Mouse (Mus musculus): ENCODE data around the gene Tmem255b. TPM values are rescaled to one million over a fixed set of nuclear protein-coding genes. Genes with fewer than 3 reads are reported as not detected.

Tmem255b gene
- polyA plus RNA-seq, 1 experiment: not detected

DNA sequence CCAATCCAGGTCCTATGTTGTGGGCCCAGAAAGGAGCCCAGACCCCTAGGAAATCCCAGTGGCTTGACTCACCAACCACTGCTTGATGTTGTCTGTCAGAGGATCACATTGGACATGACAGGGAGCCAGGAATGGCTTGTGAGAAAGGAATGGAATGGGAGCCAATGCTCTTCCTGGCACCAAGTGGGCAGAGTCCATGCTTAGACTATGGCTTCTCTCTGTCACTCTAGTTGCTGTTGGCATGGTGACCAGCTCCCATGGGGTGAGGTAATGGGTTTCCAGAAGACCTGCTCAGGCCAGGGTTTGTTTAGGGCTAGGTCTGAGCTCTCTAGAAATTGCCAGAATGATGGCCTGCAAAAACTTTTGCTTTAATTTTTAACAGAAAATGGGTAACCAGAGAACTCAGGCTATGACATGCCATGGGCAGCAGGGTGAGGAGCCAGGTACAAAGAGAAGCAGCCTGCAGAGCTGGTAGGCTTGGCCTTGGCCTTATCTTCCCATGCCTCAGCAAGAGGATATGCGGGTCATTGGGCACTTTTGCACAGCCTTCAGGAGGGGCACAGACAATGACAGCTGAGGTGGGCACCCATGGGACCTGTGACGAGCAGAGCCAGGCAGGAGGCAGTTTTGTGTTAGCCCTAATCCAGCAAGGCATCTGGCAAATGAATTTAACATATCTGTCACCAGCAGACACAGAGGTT is 47.3 kb downstream of the Tmem255b start:
- Histone ChIP-seq H3K4me3 (ENCODE audit: insufficient read depth, low read length) (no peak overlapping the region), H3K4me1 (ENCODE audit: control insufficient read depth, insufficient read depth, low read length) (no peaks in the 10 kb centered on the region), H3K27ac (ENCODE audit: insufficient read depth, low read length) (no peak overlapping the region)
- no peak for TF ChIP-seq POLR2A (IDR thresholded peaks at IDR 0.05; ENCODE audit: low read depth, low read length)

DNA sequence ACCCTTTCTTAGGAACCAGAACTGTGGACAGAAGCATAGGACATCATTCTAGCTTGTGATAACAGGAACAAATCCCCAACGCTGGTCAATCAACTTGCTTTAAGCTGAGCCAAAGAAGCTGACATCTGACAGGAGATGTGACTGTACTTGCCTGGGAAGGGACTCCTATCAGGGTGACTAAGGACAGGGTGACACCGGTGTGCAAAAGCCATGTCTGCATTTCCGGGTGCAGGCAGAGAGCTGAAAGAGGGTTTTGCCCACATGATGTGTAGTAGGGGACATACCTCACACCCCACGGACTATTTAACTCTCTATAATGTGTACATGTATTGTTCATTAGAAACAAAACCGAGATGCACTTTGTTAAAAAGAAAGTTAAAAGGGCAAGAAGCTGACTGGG is 48.2 kb downstream of the Tmem255b start:
- Histone ChIP-seq H3K4me1 (ENCODE audit: control insufficient read depth, insufficient read depth, low read length) (no peaks in the 10 kb centered on the region), H3K27ac (ENCODE audit: insufficient read depth, low read length) (no peak overlapping the region), H3K4me3 (ENCODE audit: insufficient read depth, low read length) (no peak overlapping the region)
- TF ChIP-seq CTCF (IDR thresholded peaks at IDR 0.05; ENCODE audit: borderline replicate concordance, insufficient read depth, low read length): no peak
- TF ChIP-seq POLR2A (IDR thresholded peaks at IDR 0.05; ENCODE audit: low read depth, low read length): no peak

DNA sequence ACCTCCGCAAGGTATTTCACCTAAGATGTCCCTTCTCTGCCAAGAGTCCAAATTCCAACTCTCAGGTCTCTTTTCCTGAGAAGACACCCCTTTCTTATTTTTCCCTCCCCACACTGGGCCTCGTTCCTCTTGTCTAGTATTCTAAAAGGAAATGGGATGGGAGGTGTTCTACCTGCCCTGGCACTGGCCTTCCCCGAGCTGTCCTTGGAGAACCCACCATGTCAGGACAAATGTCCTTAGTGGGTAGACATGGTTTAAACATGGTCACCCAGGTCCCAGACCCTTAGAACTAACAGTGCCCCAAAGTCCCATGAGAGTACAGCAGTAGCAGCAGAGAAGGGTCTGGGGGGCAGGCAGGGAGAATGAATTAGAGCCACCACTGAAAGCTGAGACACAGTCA is 54.4 kb downstream of the Tmem255b start:
- H3K4me1 ChIP-seq (ENCODE audit: control insufficient read depth, insufficient read depth, low read length): no peaks in the 10 kb centered on the region
- TF ChIP-seq CTCF (IDR thresholded peaks at IDR 0.05; ENCODE audit: borderline replicate concordance, insufficient read depth, low read length) (no peak), POLR2A (IDR thresholded peaks at IDR 0.05; ENCODE audit: low read depth, low read length) (no peak)
- H3K4me3 ChIP-seq (ENCODE audit: insufficient read depth, low read length): no peak overlapping the region
- no peak overlapping the region for H3K27ac ChIP-seq (ENCODE audit: insufficient read depth, low read length)

GRCm38 (mm10) chr8:13489986-13490910 is 55.3 kb downstream of the Tmem255b start:
- no peak overlapping the region for H3K4me3 ChIP-seq (ENCODE audit: insufficient read depth, low read length)
- no peaks in the 10 kb centered on the region for H3K4me1 ChIP-seq (ENCODE audit: control insufficient read depth, insufficient read depth, low read length)
- TF ChIP-seq CTCF (IDR thresholded peaks at IDR 0.05; ENCODE audit: borderline replicate concordance, insufficient read depth, low read length) (no peak), POLR2A (IDR thresholded peaks at IDR 0.05; ENCODE audit: low read depth, low read length) (no peak)
- H3K27ac ChIP-seq (ENCODE audit: insufficient read depth, low read length): no peak overlapping the region

- Histone ChIP-seq H3K4me1 (ENCODE audit: control insufficient read depth, insufficient read depth, low read length) (no peaks in the 10 kb centered on the region), H3K27ac (ENCODE audit: insufficient read depth, low read length) (no peak overlapping the region), H3K4me3 (ENCODE audit: insufficient read depth, low read length) (no peak overlapping the region)
- TF ChIP-seq CTCF (IDR thresholded peaks at IDR 0.05; ENCODE audit: borderline replicate concordance, insufficient read depth, low read length): no peak
- no peak for TF ChIP-seq POLR2A (IDR thresholded peaks at IDR 0.05; ENCODE audit: low read depth, low read length)
Observed at GRCm38 (mm10) chr8:13491491-13492010, 56.6 kb downstream of the Tmem255b start.

DNA sequence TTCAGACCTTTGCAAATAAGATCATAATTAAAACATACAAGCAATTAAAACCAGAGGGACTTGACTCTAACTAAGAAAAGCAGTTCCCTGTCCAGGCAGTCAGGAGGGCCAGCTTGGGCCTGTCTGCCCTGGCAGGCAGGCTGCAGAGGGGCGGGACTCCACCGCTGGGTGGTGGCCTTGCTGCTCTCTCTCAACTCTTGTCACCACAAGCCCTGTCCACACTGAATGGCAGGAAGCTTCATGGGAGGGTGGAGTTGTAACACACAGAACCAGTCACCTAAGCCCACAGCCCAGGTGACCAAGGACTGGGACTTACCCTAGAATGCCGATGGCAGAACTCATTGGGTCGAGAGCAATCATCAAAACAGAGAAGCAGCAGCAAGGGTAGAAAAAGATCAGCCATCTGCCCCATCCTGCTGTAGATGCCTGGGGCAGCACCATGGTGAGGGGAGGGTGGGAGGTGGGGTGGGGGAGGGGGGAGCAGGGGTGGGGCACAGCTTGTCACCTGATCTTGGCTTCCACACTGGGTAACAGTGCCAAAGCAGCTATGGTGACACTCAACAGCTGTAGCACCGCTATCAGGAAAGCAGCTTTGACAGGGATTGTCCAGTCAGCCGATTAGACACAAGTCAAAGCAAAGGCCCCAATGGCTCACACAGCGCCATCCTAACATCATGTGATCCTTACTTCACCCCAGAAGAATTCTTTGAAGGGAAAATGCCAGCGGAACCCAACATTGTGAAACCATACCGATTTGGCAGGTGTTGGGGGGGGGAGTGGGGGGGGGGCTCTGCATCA is 57.4 kb downstream of the Tmem255b start:
- TF ChIP-seq CTCF (IDR thresholded peaks at IDR 0.05; ENCODE audit: borderline replicate concordance, insufficient read depth, low read length): no peak
- no peak for TF ChIP-seq POLR2A (IDR thresholded peaks at IDR 0.05; ENCODE audit: low read depth, low read length)
- H3K4me1 ChIP-seq (ENCODE audit: control insufficient read depth, insufficient read depth, low read length): no peaks in the 10 kb centered on the region
- no peak overlapping the region for H3K4me3 ChIP-seq (ENCODE audit: insufficient read depth, low read length)
- no peak overlapping the region for H3K27ac ChIP-seq (ENCODE audit: insufficient read depth, low read length)

DNA sequence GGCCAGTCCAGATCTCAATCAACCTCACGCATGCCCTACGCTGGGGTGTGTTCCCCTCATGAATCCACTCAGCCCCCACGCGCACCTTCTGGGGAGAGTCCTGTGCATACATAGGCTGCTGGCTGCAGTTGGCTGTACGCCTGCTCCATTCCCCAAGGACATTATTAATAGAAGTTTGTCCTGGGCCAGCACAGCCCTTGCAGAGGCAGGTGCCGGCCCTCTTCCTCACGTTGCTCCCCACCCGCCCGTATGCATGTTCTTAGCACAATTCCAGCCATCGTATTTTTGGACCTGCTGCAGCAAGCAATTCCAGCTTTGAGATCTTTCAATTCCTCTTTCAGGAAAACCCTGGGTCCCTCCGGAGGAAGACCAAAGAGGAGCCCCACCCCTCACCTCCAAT is 58.0 kb downstream of the Tmem255b start:
- Histone ChIP-seq H3K4me1 (ENCODE audit: control insufficient read depth, insufficient read depth, low read length) (no peaks in the 10 kb centered on the region), H3K4me3 (ENCODE audit: insufficient read depth, low read length) (peak overlapping the region; percentile 46; the same call in 1 of the 2 replicates), H3K27ac (ENCODE audit: insufficient read depth, low read length) (no peak overlapping the region)
- TF ChIP-seq POLR2A (IDR thresholded peaks at IDR 0.05; ENCODE audit: low read depth, low read length) (no peak), CTCF (IDR thresholded peaks at IDR 0.05; ENCODE audit: borderline replicate concordance, insufficient read depth, low read length) (no peak)

DNA sequence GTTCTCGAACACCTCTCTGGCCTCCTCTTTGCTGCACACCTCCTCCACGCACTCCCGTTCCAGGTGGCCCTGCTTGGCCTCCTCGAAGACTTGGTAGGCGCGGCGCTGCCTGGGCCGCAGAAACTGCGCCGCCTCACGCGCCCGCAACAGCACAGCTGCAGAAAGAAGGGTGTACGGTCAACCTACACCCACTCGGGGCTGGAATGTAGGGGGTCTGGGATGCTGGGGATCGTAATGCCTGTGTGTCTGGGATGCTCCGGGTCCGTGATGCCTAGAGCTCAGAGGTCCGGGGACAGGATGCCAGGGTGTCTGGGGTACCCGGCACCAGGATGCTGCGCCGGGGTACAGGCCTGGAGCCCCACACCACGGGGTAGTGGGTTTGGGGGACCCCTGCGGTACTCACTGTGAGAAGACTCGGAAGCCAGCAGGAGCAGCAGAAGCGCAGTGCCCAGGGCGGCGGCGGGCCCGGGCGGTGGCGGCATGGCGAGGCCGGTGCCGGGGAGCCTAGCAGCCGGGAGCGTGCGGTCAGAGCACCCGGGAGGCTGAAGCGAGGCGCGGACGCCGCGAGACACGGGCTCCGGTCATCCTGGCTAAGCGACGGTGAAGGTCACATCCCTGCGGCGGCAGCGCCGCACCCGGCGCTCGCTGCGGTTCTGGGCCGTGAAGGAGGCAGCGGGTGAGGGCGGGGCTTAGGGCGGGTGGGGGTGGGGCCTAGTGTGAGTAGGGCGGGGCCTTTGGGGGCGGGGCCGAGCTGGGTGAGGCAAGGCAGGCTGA is 59.1 kb downstream of the Tmem255b start, which contains the start of gene Gas6:
TSS of gene Gas6 (minus strand) at position 633 of the 774 bp plus-strand sequence.
- TF ChIP-seq POLR2A (IDR thresholded peaks at IDR 0.05; ENCODE audit: low read depth, low read length): peak; percentile 84
- no peak for TF ChIP-seq CTCF (IDR thresholded peaks at IDR 0.05; ENCODE audit: borderline replicate concordance, insufficient read depth, low read length)
- Histone ChIP-seq H3K4me1 (ENCODE audit: control insufficient read depth, insufficient read depth, low read length) (no peaks in the 10 kb centered on the region), H3K4me3 (ENCODE audit: insufficient read depth, low read length) (peak within 1 kb of the TSS; percentile 46), H3K27ac (ENCODE audit: insufficient read depth, low read length) (no peak within 1 kb of the TSS)

DNA sequence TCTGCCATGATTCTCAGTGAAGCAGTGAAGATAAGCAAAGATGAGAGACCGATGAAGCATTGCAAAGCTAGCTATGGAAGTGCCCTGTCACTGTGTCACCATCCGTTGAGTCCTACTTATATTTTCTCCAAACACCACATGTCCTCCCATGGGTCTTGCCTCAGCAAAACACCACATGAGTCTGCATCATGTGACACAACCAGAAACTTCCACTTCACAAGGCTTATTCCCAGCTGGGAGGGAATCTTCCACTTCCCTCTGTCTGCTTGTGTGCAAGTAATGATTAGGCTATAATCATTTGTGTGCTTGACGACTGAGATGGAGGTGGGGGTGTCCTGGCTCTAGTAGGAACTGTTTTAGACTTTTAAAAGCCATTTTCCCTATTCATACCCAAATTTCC is 66.2 kb downstream of the Tmem255b start:
- Histone ChIP-seq H3K4me3 (ENCODE audit: insufficient read depth, low read length) (no peak overlapping the region), H3K4me1 (ENCODE audit: control insufficient read depth, insufficient read depth, low read length) (no peaks in the 10 kb centered on the region), H3K27ac (ENCODE audit: insufficient read depth, low read length) (no peak overlapping the region)
- TF ChIP-seq POLR2A (IDR thresholded peaks at IDR 0.05; ENCODE audit: low read depth, low read length) (no peak), CTCF (IDR thresholded peaks at IDR 0.05; ENCODE audit: borderline replicate concordance, insufficient read depth, low read length) (no peak)
